Mouse (Mus musculus) stomach, embryonic 16.5 days (tissue): ENCODE measurements around the gene Gprin1. TPM values are rescaled to one million over a fixed set of nuclear protein-coding genes. Genes with fewer than 3 reads are reported as not detected.

ENCODE experiments used
- ATAC-seq: fragments of 200-750 bp; cut with Nextera tagmentation; 2 replicates; pipeline ENCODE4 v1.8.0; 2017; ENCODE audit warnings: moderate number of reproducible peaks, moderate TSS enrichment; ENCODE audit not compliant: insufficient read depth, low FRiP score
- H3K27ac ChIP-seq: fragments of 300-500 bp; sonication (generic); 2 replicates; pipeline ENCODE4 v1.5.1; 2014; ENCODE audit warnings: low read length
- H3K27me3 ChIP-seq: fragments of 300-500 bp; sonication (generic); 2 replicates; pipeline ENCODE4 v1.6.1; 2014; ENCODE audit warnings: low read length, control low read depth, mixed read lengths; ENCODE audit not compliant: control insufficient read depth, insufficient read depth
- H3K36me3 ChIP-seq: fragments of 300-500 bp; sonication (generic); 2 replicates; pipeline ENCODE4 v1.6.1; 2014; ENCODE audit warnings: low read length; ENCODE audit not compliant: control insufficient read depth, insufficient read depth
- H3K4me1 ChIP-seq: fragments of 300-500 bp; sonication (generic); 2 replicates; pipeline ENCODE4 v1.6.1; 2014; ENCODE audit warnings: low read length, control low read depth, mixed read lengths; ENCODE audit not compliant: control insufficient read depth, insufficient read depth
- H3K4me2 ChIP-seq: fragments of 300-500 bp; sonication (generic); 2 replicates; pipeline ENCODE4 v1.6.1; 2014; ENCODE audit warnings: low read depth, low read length, mixed read lengths
- H3K4me3 ChIP-seq: fragments of 300-500 bp; sonication (generic); replicated peaks from 2 replicates; pipeline ENCODE4 v1.5.1; 2014; ENCODE audit warnings: mild to moderate bottlenecking, low read length
- H3K9ac ChIP-seq: fragments of 300-500 bp; sonication (generic); 2 replicates; pipeline ENCODE4 v1.6.1; 2014; ENCODE audit warnings: low read length
- H3K9me3 ChIP-seq: fragments of 300-500 bp; sonication (generic); replicated peaks from 2 replicates; pipeline ENCODE4 v1.6.1; 2016; ENCODE audit warnings: low read length, control low read depth; ENCODE audit not compliant: control insufficient read depth
- WGBS: fragments of 180-500 bp; shearing (Covaris S2); extraction: QIAGEN DNeasy Blood & Tissue Kit; methylation state at CpG from one replicate; pipeline ENCODE4 v1.1.7; 2014; 5-methylcytosine and 5-hydroxymethylcytosine counted together
- polyA plus RNA-seq: library from polyadenylated mRNA; unstranded; fragments of >200 nt; fragmentation: Nextera tagmentation; extraction: Ambion mirVana; gene quantifications from 2 replicates; pipeline ENCODE4 v1.2.1, GENCODE M21; 2015

Gprin1 gene
- polyA plus RNA-seq, 1 experiment from 2014 or later = 0.19 TPM

GRCm38 (mm10) chr13:54692711-54693557 is 56.7 kb downstream of the Gprin1 start:
- ATAC-seq = no peak
- Histone ChIP-seq H3K9me3 (no peaks in the 10 kb centered on the region), H3K27ac (peak overlapping the region; percentile 93), H3K9ac (peak overlapping the region; percentile 89), H3K27me3 (no peaks in the 10 kb centered on the region), H3K4me1 (peaks cover 25% of the 10 kb centered on the region), H3K36me3 (no peaks in the 10 kb centered on the region), H3K4me2 (peak overlapping the region; percentile 98), H3K4me3 (peak overlapping the region; percentile 99)
- WGBS = 10% methylated on average over 21 of the region's 21 CpGs

GRCm38 (mm10) chr13:54691737-54692136 is 57.9 kb downstream of the Gprin1 start:
- H3K4me2 ChIP-seq = peak overlapping the region; percentile 98
- no peaks in the 10 kb centered on the region for H3K27me3 ChIP-seq
- peak overlapping the region; percentile 99 for H3K4me3 ChIP-seq
- H3K4me1 ChIP-seq = peaks cover 25% of the 10 kb centered on the region
- H3K36me3 ChIP-seq = no peaks in the 10 kb centered on the region
- H3K9me3 ChIP-seq = no peaks in the 10 kb centered on the region
- ATAC-seq = no peak
- H3K27ac ChIP-seq = peak overlapping the region; percentile 93; the same call in 1 of the 2 replicates
- peak overlapping the region; percentile 89; the same call in 1 of the 2 replicates for H3K9ac ChIP-seq

- Histone ChIP-seq H3K27me3 (no peaks in the 10 kb centered on the region), H3K9me3 (no peaks in the 10 kb centered on the region), H3K36me3 (no peaks in the 10 kb centered on the region), H3K4me2 (no peak overlapping the region), H3K27ac (no peak overlapping the region), H3K4me3 (no peak overlapping the region), H3K9ac (no peak overlapping the region), H3K4me1 (peaks cover 37% of the 10 kb centered on the region)
- WGBS = 90% methylated on average over 8 of the region's 8 CpGs
- ATAC-seq = no peak
These were observed 59.4 kb downstream of the Gprin1 start for GRCm38 (mm10) chr13:54690151-54690740.

GRCm38 (mm10) chr13:54687575-54688424 is 61.9 kb downstream of the Gprin1 start:
- H3K9me3 ChIP-seq = no peaks in the 10 kb centered on the region
- H3K9ac ChIP-seq = peak overlapping the region; percentile 90
- peak overlapping the region; percentile 99 for H3K27ac ChIP-seq
- WGBS = under 1% methylated on average over 81 of the region's 82 CpGs
- H3K4me1 ChIP-seq = peaks cover 37% of the 10 kb centered on the region
- H3K27me3 ChIP-seq = no peaks in the 10 kb centered on the region
- H3K4me3 ChIP-seq = peak overlapping the region; percentile 95
- H3K4me2 ChIP-seq = peak overlapping the region; percentile 65
- 0 out of 2 replicates have a peak, but pooled peaks cover 2% of the 10 kb centered on the region for H3K36me3 ChIP-seq
- ATAC-seq = peak; percentile 91

- peak overlapping the region; percentile 90 for H3K9ac ChIP-seq
- peak overlapping the region; percentile 95 for H3K4me3 ChIP-seq
- H3K27me3 ChIP-seq = no peaks in the 10 kb centered on the region
- H3K36me3 ChIP-seq = peaks cover 9% of the 10 kb centered on the region; the same call in 1 of the 2 replicates
- peak; percentile 57 for ATAC-seq
- peak overlapping the region; percentile 65 for H3K4me2 ChIP-seq
- no peaks in the 10 kb centered on the region for H3K9me3 ChIP-seq
- WGBS = under 1% methylated on average over 35 of the region's 35 CpGs
- H3K4me1 ChIP-seq = peaks cover 30% of the 10 kb centered on the region
- peak overlapping the region; percentile 98 for H3K27ac ChIP-seq
These were observed 62.6 kb downstream of the Gprin1 start for GRCm38 (mm10) chr13:54687096-54687495.

Other genes with a start within 250 kb of the Gprin1 start
- 7.9 and 8.6 TPM in 2 replicates for gene Simc1, start 246.1 kb downstream of the Gprin1 start, polyA plus RNA-seq
- 125 and 147 TPM in 2 replicates for gene 4833439L19Rik, start 184.4 kb downstream of the Gprin1 start, polyA plus RNA-seq
- gene Arl10, start 174.9 kb downstream of the Gprin1 start, polyA plus RNA-seq = 21.7 and 23.1 TPM in 2 replicates
- 87.1 and 88.7 TPM in 2 replicates for gene Nop16, start 159.8 kb downstream of the Gprin1 start, polyA plus RNA-seq
- gene Higd2a, start 159.7 kb downstream of the Gprin1 start, polyA plus RNA-seq = 182 and 211 TPM in 2 replicates
- gene Cltb, start 138.5 kb downstream of the Gprin1 start, polyA plus RNA-seq = 79.6 and 79.8 TPM in 2 replicates
- gene Faf2, start 128.1 kb downstream of the Gprin1 start, polyA plus RNA-seq = 67.4 and 71.9 TPM in 2 replicates
- gene Rnf44, start 56.0 kb downstream of the Gprin1 start, polyA plus RNA-seq = 52.5 and 56.5 TPM in 2 replicates
- gene Cdhr2, start 48.4 kb downstream of the Gprin1 start, polyA plus RNA-seq = 9.6 and 9.9 TPM in 2 replicates
- 0.52 and 0.72 TPM in 2 replicates for gene Sncb, start 16.7 kb upstream of the Gprin1 start, polyA plus RNA-seq
- gene Eif4e1b, start 34.1 kb upstream of the Gprin1 start, polyA plus RNA-seq = not detected in 2 replicates
- gene Tspan17, start 39.5 kb upstream of the Gprin1 start, polyA plus RNA-seq = 14.5 and 17.7 TPM in 2 replicates
- 2.2 and 2.3 TPM in 2 replicates for gene Unc5a, start 199.5 kb upstream of the Gprin1 start, polyA plus RNA-seq